Mouse (Mus musculus) embryo, embryonic 9.5 days (tissue): ENCODE measurements around the gene Arid4a.
A peak's percentile ranks its signal among the peaks of the same experiment; 100 is the strongest.
"Not testable (repeated sequence)": the region's sequence is repeated elsewhere in the genome, so short reads cannot be mapped to it uniquely, and the experiment has no call there.

Source experiments
- DNase-seq: peaks from one replicate; pipeline ENCODE4 v3.0.0-alpha.2; 2017; ENCODE audit errors: extremely low spot score

Arid4a gene

GRCm38 (mm10) chr12:71053031-71053430 is 37.2 kb downstream of the Arid4a start:
- no peak for DNase-seq

DNA sequence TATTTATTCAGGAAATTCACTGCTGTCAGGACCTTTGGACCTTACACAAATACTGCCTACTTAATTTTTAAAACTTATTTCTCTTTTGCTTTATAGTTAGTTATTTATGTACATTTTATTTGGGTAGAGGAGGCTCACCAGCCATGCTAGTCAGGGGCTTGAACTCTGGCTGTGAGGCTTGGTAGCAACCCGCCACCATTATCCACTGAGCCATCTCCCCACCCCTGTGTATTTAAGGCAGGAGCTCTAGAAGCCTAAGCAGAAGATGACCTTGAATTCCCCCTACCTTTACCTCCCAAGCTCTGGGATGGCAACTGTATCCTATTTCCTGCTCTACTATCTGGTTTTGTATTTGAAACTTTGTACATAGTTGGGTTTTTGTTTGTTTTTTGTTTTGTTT is 37.7 kb downstream of the Arid4a start:
- no peak for DNase-seq

- DNase-seq = no peak
These were observed 39.7 kb downstream of the Arid4a start for GRCm38 (mm10) chr12:71055537-71055936.

- no peak for DNase-seq
These were observed 44.0 kb downstream of the Arid4a start for GRCm38 (mm10) chr12:71059741-71060140.

DNA sequence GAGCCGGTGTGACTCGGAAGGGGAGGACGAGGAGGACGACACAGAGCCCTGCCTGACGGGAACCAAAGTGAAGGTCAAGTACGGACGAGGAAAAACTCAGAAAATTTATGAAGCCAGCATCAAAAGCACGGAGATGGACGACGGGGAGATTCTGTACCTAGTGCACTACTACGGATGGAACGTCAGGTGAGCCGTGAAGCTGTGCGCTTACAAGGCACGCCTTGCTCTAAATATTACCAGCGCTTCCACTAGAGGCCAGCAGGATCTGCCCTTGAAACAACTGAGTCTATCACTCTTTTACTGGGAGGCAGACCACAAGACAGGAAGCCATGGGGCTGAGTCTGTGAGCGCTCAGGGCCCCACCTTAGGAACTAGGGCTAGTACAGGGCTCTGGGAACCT is 54.1 kb downstream of the Arid4a start:
- DNase-seq = no peak

DNA sequence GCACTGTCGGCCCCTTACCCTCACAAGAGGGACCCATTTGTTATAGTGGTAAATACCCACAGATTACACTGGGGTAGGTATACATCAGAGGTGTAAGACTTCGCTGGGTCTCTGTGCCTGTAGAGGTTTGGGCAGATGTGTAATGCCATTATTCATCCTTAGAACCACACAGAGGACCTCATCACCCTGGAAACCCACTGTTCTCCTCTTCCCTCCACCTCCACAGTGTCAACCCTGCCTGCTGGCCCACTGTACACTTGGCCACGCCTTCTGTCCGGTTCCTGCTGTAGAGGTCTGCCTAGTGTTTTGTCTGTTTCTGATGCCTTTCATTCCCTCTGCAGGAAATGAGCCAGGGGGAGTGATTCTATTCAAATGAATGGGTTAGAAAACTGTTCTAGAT is 56.3 kb downstream of the Arid4a start:
- no peak for DNase-seq

GRCm38 (mm10) chr12:71073113-71073730 is 57.4 kb downstream of the Arid4a start:
- DNase-seq = peak; percentile 36

GRCm38 (mm10) chr12:71086331-71086730 is 70.5 kb downstream of the Arid4a start:
- DNase-seq = no peak

DNA sequence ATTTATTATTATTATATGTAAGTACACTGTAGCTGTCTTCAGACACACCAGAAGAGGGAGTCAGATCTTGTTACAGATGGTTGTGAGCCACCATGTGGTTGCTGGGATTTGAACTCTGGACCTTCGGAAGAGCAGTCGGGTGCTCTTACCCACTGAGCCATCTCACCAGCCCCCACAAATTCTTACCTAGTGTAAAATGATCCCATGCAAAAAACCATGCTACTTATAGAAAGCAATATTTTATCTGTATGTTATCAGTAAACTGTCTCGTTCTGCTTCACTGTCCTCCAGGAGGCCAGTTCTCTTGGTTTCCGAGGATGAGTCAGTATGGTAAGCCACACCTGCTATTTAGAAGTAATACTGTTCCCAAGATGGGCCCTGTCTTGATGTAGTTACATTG is 88.5 kb downstream of the Arid4a start:
- DNase-seq = not testable (repeated sequence)

GRCm38 (mm10) chr12:71107216-71107771 is 91.5 kb downstream of the Arid4a start:
- no peak for DNase-seq

GRCm38 (mm10) chr12:71111331-71111730 is 95.5 kb downstream of the Arid4a start, which contains the start of gene Tomm20l:
Tomm20l (plus strand) TSS chr12:71111428.
- peak; percentile 46 for DNase-seq

DNA sequence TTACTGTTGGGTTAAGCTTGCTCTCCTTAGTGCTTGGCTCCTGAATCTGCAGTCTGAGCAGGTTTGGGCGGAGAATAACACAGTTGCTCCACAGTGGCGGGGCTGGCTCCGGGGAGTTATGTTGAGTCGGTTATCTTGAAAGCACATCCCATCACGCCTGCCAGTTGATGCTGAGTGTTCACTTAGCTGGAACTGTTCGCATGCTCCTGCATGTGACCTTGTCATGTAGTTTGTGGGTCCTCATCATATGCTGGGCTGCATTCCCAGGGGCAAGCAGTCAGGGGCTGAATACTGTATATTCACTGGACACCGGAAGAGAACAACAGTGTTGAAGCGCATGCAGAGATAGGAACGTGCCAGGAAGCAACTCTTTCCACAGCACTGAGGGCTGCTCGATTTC is 97.3 kb downstream of the Arid4a start:
- no peak for DNase-seq

- DNase-seq = peak; percentile 22
These were observed 98.0 kb downstream of the Arid4a start for GRCm38 (mm10) chr12:71113675-71114288.

DNA sequence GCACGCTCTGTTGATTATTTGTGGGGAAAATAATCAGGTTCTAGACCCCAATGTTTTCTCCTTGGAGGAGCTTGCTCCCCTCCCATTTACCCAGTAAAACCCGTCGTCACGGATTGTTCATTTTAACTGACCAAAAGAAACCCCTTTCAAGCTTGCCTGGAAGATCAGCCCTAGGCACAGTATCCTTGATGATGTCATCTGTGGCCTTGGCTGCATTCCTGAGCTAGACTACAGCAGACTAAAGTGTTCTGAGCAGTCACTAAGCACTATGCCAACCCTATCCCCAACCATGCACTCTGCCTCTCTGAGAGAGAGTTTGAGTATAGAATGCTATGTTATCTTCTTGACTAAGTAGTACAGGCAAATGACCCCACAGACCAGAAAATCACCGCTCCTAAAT is 100.6 kb downstream of the Arid4a start:
- DNase-seq = no peak

- no peak for DNase-seq
These were observed 106.9 kb downstream of the Arid4a start for GRCm38 (mm10) chr12:71122731-71123130.

GRCm38 (mm10) chr12:71123286-71123685 is 107.5 kb downstream of the Arid4a start:
- no peak for DNase-seq

DNA sequence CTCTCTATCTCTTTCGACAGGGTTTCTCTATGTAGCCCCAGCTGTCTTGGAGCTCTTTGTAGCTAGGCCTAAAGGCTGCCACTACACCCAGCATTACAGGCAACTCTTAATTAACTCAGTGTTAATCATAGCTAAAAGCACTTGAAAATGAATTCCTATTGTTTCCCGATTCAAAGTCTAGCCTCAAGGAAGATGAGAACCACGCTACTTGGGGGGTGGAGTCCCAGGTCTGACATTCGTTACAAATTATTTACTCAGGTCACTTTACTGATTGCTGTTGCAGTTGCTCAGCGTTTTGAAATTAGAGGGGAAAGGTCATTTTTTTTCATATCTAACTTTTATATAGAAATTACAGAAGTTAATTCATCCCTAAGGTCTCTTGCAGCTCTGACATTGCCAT is 119.8 kb downstream of the Arid4a start:
- DNase-seq = no peak

DNA sequence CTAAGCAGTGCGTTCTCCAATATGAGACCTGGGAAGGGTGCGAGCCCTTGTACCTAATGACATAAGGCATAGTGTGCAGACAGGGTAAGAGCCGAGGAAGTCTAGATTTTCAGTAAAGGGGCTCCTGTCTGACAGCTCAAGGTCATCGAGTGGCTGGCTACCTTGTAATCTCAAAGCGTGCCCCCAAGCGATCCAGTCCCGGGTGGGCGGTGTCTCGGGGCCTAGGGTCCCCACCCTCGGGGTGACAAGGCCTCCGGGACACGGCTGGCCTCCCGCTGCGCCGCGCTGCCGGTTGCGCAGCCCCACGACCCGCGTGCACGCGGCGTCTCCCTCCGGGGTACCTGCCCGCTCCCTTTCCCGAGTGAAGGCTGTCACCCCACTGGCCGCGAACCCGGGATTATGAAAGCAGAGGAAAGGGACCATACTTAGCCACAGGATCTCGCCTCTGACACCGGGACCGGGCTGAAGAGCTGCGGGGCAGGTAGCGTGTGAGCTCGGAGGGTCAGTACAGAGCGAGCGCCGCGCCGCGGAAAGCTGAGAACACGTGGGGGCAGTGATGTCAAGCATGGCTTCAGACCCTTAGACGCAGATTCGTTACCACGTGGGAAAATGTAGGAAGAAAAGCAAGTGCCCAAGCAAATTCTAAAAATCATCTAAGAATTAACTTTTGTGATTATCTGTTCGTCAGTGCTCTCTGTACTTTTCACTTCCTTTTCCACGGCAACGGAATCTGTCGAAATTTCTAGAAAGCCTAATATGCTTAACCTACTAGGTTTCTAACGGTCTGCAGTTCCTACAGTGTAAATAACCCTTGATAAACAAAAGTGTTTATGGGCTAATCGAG is 120.6 kb downstream of the Arid4a start, which contains the start of the genes Timm9 and 2700049A03Rik:
Gene Timm9, minus strand, starts transcription at position 555 of the 844 bp plus-strand sequence.
Gene 2700049A03Rik, plus strand, starts transcription at position 719 of the 844 bp plus-strand sequence.
- DNase-seq = peak; percentile 91

DNA sequence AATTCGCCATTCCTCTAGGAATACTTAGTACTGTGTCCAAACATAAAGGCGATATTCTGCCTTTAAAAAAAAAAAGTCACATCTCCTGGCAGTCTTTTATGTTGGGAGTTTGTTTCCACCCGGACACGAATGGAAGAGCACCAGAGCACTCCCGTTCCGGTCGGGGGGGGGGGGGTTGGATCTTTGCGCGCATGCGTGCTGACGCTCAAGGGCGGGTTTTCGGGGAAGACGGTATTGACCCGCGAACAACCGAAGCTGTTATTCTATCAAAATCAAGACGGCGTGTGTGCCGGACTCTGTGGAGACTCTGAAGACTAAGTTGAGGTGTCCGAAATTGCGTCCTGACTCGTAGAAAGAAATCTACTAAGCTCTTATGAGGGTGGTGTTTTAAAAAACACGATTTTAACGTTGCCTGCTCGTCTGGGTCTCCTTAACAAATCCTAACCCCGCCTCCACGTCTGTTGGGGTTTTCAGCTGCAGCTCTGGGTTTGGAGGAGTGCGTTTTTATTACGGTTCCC is 121.2 kb downstream of the Arid4a start:
- DNase-seq = peak; percentile 94

GRCm38 (mm10) chr12:71137686-71138085 is 121.9 kb downstream of the Arid4a start:
- no peak for DNase-seq

DNA sequence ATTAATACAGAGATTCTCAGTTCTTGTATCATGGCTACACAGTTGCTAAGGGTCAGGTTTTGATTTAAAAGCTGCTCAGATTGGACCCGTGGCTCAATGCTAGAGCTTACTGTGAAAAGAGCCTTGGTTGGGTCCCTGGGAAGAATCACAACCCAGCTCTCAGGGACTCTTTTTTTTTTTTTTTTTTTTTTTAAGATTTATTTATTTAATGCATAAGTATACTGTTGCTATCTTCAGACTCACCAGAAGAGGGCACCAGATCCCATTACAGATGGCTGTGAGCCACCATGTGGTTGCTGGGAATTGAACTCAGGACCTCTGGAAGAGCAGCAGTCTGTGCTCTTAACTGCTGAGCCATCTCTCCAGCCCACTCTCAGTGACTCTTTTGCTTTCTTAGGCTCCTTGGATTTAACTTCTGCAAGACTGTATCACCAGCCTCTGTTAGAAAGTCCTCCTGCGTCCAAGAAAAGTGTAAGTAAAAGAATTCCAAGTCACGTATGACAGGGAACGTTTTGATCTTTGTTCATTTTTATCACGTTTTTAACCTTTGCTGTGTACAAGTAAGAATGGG is 123.6 kb downstream of the Arid4a start:
- no peak for DNase-seq

GRCm38 (mm10) chr12:71141189-71141588 is 125.4 kb downstream of the Arid4a start:
- DNase-seq = no peak
